Mouse (Mus musculus) heart, embryonic 10.5 days (tissue): ENCODE measurements at regions not wholly inside any gene's neighbourhood (a gene's known extent, or its start where the extent isn't known, plus 50 kb on each side); places are given as distances from the start of the nearest gene placed in this dataset.

Experiments
- DNase-seq: peaks from one replicate; pipeline ENCODE4 v3.0.0-alpha.2; 2017; ENCODE audit warnings: low spot score
- H3K27ac ChIP-seq: fragments of 300-500 bp; sonication (generic); 2 replicates; pipeline ENCODE4 v1.5.1; 2016; ENCODE audit warnings: mild to moderate bottlenecking
- H3K27me3 ChIP-seq: fragments of 300-500 bp; sonication (generic); 2 replicates; pipeline ENCODE4 v1.6.1; 2016; ENCODE audit warnings: mild to moderate bottlenecking; ENCODE audit not compliant: poor library complexity, insufficient read depth, severe bottlenecking
- H3K36me3 ChIP-seq: fragments of 300-500 bp; sonication (generic); 2 replicates; pipeline ENCODE4 v1.6.1; 2016; ENCODE audit warnings: mild to moderate bottlenecking, moderate library complexity
- H3K4me1 ChIP-seq: fragments of 300-500 bp; sonication (generic); 2 replicates; pipeline ENCODE4 v1.6.1; 2016; ENCODE audit warnings: mild to moderate bottlenecking
- H3K4me3 ChIP-seq: fragments of 300-500 bp; sonication (generic); 2 replicates; pipeline ENCODE4 v1.5.1; 2016; ENCODE audit warnings: mild to moderate bottlenecking, moderate library complexity
- H3K9me3 ChIP-seq: fragments of 300-500 bp; sonication (generic); 2 replicates; pipeline ENCODE4 v1.6.1; 2016; ENCODE audit warnings: mild to moderate bottlenecking, moderate library complexity
- WGBS: fragments of 180-500 bp; shearing (Covaris S2); methylation state at CpG from one replicate; pipeline ENCODE4 v1.1.7; 2016; 5-methylcytosine and 5-hydroxymethylcytosine counted together

DNA sequence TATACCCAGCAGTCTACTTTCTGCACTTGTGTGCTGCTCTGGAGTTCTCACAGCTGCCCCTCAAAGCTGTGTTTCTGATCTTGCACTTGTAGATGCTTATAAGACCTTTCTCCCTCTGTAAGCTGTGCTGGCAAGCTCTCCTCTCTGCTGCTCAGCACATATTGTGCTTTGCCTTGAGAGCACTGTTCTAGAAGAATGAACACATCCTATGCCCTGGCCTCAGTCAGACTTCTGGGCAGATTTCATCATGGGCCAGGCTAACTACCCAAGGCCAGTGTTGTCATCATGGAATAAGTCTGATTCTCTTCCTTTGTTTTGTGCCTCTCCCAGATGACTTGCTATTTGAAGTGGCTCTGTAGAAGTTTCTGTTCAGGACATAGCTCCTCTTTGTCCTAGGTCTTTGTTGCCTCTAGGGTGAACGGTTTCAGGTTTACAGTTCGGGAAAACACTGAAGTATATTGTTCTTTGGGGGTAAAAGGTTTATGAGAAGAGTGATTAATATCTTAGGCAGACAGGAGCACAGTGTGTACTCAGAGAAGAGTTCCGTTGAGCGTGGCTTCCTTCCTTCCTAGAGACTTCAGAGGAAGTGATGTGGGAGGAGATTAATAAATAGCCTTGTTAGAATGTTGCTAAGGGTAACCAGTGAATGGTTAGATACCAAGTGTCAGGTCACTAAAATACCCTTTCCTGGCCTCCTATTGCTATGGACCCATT is 70.8 kb downstream of the Pcdh18 start:
- no peak overlapping the region for H3K27ac ChIP-seq
- 63% methylated on average over 4 of the region's 4 CpGs for WGBS
- H3K4me1 ChIP-seq = no peaks in the 10 kb centered on the region
- H3K9me3 ChIP-seq = no peaks in the 10 kb centered on the region
- no peak for DNase-seq
- H3K36me3 ChIP-seq = no peaks in the 10 kb centered on the region
- H3K27me3 ChIP-seq = no peaks in the 10 kb centered on the region
- H3K4me3 ChIP-seq = no peak overlapping the region

DNA sequence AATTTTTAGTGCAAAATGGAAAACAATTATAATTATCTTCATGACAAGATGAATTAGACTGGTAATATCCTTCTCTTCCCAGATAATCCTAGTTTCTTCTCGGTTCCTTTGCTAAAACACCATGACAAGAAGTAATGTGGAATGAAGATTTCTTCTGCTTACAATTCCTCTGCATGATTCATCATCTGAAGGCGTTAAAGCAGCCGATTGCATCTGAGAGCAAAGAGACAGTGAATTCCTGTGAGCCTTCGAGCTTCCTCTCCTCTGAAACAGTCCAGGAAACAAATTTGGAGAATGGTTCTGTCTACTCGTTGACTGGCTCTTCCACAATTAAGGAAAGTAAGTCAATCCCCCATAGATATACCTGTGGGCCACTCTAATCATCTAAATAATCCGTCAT is 82.2 kb downstream of the Pcdh18 start:
- Histone ChIP-seq H3K36me3 (no peaks in the 10 kb centered on the region), H3K4me3 (no peak overlapping the region), H3K9me3 (no peaks in the 10 kb centered on the region), H3K27ac (no peak overlapping the region), H3K4me1 (no peaks in the 10 kb centered on the region), H3K27me3 (no peaks in the 10 kb centered on the region)
- 78% methylated on average over 6 of the region's 6 CpGs for WGBS
- no peak for DNase-seq

DNA sequence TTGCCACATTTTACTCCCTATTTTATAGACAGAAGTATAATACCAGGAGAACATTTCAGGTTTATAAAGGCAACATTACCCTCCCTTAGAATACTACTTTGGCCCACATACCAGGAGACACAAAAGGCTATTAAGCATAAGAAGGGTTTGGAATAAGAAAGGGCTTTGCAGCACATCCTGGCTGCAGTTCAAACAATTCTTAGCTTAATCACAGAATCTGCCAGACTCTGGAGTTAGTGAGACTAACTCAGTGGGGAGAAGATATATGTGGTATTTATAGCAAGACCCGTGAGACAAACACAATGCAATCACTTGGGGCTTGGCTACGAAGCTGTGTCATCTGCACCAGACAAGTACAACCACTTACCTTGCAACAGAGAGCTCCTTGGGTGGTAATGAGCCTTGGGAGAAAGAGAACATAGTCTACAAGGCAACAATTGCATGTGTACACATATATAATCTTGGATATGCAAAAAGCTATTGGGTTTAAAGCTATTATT is 84.4 kb downstream of the Pcdh18 start:
- H3K27ac ChIP-seq = no peak overlapping the region
- H3K9me3 ChIP-seq = no peaks in the 10 kb centered on the region
- no peak overlapping the region for H3K4me3 ChIP-seq
- no peaks in the 10 kb centered on the region for H3K4me1 ChIP-seq
- 36% methylated on average over 2 of the region's 2 CpGs for WGBS
- DNase-seq = no peak
- no peaks in the 10 kb centered on the region for H3K27me3 ChIP-seq
- no peaks in the 10 kb centered on the region for H3K36me3 ChIP-seq

DNA sequence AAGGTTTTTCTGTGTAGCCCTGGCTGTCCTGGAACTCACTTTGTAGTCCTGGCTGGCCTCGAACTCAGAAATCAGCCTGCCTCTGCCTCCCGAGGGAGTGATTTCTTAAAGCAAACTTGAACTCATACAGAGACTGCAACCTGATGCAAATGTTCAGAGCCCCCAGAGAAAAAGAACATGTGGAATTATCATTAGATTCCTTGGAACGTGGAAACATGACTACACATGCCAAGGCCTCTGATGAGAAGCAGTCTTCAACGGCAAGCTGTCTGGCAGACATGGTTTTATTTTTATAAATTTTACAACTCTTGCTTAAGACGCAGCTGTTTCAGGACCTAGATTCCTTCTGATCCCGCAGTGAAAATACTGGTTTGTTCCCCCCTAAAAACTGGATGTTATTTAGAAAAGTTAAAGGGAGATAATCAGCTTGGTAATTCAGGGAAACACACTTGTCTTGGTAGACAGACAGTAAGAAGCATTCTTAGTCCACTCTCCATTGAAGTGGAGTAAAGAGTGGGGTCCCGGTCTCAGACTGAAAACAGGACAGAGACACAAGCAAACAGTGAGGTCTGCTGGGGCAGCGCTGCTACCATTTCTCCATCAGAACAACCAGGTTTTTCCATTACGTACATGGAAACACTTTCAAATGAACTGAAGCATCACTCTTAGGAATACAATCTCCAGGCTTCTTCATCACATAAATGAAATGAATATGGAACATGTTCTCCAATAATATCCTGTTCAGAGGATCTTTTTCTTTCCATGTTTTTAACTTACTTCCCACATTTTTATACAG is 89.4 kb downstream of the Pcdh18 start:
- Histone ChIP-seq H3K4me3 (no peak overlapping the region), H3K27ac (no peak overlapping the region), H3K4me1 (no peaks in the 10 kb centered on the region), H3K36me3 (no peaks in the 10 kb centered on the region), H3K27me3 (no peaks in the 10 kb centered on the region), H3K9me3 (no peaks in the 10 kb centered on the region)
- no peak for DNase-seq
- WGBS = 85% methylated on average over 9 of the region's 9 CpGs

DNA sequence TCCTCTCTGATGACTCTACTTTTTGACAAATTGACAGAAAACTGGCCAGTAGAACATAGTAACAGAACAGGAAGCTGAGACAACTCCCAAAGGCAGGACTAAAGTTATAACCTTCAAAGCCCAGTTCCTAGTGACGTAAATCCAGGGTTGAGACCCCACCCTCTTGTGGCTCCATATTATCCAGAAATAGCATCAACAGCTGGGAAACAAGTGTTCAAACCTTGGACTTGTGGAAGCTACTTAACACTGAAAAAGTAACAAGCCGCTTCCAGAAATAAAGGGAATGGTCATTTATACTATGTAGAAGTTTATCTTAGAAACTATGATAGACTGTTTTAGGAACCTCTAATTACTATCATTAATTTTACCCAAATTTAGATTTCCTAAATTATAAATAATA is 90.6 kb downstream of the Pcdh18 start:
- Histone ChIP-seq H3K36me3 (no peaks in the 10 kb centered on the region), H3K27me3 (no peaks in the 10 kb centered on the region), H3K4me3 (no peak overlapping the region), H3K9me3 (no peaks in the 10 kb centered on the region), H3K27ac (no peak overlapping the region), H3K4me1 (no peaks in the 10 kb centered on the region)
- DNase-seq = no peak
- WGBS = 80% methylated on average over 2 of the region's 2 CpGs

DNA sequence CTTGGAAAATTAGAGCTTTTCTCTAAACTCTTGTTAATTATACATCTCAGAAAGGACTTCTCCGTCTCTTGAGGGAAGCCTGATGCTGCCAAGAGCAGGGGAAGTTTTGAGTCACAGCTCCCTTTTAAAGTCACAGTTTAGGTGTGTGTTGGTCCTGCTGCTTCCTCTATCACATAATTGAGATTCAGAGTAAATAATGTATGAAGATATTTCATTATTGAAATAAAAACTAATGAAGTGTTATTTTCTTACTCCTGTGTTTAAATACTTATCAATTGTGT is 108.3 kb downstream of the Pcdh18 start:
- Histone ChIP-seq H3K27me3 (no peaks in the 10 kb centered on the region), H3K9me3 (no peaks in the 10 kb centered on the region), H3K27ac (no peak overlapping the region), H3K4me1 (no peaks in the 10 kb centered on the region), H3K4me3 (no peak overlapping the region), H3K36me3 (no peaks in the 10 kb centered on the region)
- no peak for DNase-seq
- WGBS = 72% methylated on average over 1 of the region's 1 CpGs

DNA sequence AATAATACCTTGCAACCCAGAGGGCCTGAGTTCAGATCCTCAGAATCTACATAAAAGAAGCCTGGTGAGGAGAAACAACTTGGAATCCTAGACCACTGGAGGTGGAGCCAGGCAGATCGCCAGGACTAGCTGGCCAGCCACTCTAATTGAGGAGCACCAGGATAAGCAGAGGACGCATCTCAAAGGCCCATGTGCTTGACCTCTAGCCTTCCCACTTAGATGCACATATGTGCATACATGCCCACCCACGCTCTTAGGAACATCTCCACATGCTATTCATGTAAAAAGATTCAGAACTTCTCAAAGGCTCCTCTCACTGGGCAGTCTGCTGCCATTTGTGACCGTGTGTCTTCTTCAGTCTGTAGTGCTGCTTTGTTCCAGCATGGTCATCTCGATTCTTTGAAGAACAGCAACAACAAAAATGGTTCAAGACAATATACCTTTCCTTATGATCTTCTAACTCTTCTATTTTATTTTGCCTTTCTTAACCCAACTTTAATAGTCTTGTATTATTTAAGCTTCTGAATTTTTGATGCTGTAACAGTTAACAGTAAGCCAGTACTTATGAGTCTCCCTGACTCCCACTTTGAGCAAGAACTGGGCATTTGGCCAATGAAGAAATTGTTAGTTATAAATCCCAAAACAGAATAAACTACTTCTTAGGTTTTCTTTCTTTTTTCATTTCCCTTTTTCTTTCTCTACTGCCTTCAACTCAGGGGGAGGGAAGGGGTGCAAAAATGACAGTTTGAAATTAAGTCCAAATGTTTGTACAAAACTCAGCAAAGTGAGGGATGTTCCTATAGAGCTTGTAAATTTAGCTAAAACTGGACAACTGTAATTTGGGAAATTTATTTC is 108.9 kb downstream of the Pcdh18 start:
- Histone ChIP-seq H3K27ac (no peak overlapping the region), H3K4me3 (no peak overlapping the region), H3K9me3 (no peaks in the 10 kb centered on the region), H3K36me3 (no peaks in the 10 kb centered on the region), H3K4me1 (no peaks in the 10 kb centered on the region), H3K27me3 (no peaks in the 10 kb centered on the region)
- DNase-seq = no peak
- 76% methylated on average over 5 of the region's 5 CpGs for WGBS

DNA sequence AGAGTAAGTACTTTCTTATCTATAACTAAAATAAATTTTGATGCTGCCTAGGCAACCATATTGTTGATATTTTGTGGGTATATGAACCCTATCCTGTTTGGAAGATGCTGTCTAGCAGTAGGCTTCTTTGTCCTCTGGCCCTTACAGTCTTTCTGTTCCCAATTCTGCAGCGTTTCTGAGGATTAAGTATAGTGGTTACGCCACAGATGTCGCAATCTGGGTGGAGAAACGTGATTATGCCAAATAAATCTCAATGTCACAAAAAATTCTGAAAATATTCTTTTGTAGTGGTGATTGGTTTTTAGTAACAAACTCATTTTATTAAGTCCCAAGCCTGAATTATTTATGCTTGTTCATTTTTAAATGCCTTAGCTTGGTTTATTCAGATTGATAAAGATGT is 112.1 kb downstream of the Pcdh18 start:
- no peaks in the 10 kb centered on the region for H3K27me3 ChIP-seq
- peaks cover 6% of the 10 kb centered on the region; the same call in 1 of the 2 replicates for H3K4me1 ChIP-seq
- no peaks in the 10 kb centered on the region for H3K9me3 ChIP-seq
- H3K36me3 ChIP-seq = no peaks in the 10 kb centered on the region
- WGBS = 89% methylated on average over 4 of the region's 4 CpGs
- H3K4me3 ChIP-seq = no peak overlapping the region
- no peak overlapping the region for H3K27ac ChIP-seq
- no peak for DNase-seq

DNA sequence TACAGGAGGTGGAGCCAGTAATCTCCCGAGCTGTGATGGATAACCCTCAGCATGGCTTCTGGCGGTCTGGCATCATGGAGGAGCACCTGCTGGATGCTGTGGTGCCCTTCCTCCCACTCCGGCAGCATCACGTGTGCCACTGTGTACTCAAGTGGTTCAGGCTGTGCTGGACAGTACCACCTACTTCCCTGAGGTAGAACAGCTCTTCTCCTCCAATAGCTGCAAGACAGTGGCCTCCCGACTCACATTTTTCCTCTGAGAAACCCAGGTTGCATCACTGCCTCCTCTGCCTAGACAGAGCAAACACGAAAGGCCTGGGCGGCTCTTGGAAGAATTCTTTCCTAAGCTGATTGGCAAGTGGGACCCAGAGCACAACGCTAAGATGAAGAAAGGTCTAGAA is 113.3 kb downstream of the Pcdh18 start:
- H3K27me3 ChIP-seq = no peaks in the 10 kb centered on the region
- H3K4me3 ChIP-seq = no peak overlapping the region
- H3K27ac ChIP-seq = peak overlapping the region; percentile 69; the same call in 1 of the 2 replicates
- no peaks in the 10 kb centered on the region for H3K9me3 ChIP-seq
- DNase-seq = no peak
- no peaks in the 10 kb centered on the region for H3K36me3 ChIP-seq
- peaks cover 6% of the 10 kb centered on the region; the same call in 1 of the 2 replicates for H3K4me1 ChIP-seq
- 89% methylated on average over 8 of the region's 8 CpGs for WGBS

DNA sequence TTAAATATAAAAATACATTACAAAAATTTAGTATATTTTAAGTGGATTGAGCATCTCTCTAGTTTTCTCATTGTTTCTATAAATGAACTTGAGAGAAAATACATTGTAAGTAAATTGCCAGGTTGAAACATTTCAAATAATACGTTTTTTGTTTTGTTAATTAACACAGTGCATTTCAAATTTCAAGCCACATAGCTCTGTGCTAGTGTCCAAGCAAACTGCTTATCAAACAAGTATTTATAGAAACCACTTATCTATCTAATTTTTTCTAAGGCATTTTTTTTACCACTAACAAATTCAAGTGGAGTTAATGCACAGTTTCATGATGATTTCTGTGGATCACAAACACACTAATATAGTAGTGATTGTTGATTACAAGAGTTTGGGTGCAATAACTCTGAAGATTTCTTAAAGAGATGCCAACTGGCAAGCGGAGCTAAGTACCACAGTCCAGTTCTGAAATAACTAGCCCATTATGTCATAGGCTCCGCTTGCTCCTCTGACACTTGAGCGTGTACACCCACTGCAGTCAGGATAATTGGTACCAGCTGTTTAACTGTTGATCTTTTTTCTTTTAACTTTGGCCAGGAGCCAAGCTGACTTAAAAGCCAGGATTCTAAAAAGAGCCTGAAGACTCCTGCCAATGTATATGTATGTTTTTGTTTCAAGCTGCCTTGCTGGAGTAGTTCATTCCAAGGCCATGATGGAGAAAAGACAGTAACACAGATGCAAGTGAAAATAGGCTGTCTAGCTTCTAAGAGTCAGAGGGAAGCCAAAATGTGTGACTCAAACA is 115.0 kb downstream of the Pcdh18 start:
- Histone ChIP-seq H3K4me1 (peaks cover 6% of the 10 kb centered on the region; the same call in 1 of the 2 replicates), H3K4me3 (no peak overlapping the region), H3K9me3 (no peaks in the 10 kb centered on the region), H3K27ac (peak overlapping the region; percentile 67; the same call in 1 of the 2 replicates), H3K36me3 (no peaks in the 10 kb centered on the region), H3K27me3 (no peaks in the 10 kb centered on the region)
- WGBS = 26% methylated on average over 4 of the region's 4 CpGs
- DNase-seq = no peak

DNA sequence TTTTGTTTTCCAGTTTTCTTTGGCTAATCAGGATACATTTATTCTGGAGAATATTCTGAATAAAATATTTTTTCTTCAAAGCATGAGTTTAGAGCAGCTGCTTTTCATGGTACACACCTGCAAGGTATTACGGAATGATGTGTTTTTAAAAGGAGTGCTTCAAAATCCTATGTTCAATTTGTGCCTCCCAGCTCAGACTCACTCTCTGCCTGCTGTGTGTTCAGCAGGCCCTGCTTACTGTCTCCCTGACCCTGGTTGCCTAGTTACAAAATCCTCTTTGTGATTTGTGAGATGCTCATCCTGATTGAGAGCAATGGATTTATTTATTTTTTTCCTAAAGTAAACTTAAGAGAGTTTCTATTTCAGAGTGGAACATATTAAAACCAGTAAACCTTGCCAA is 115.7 kb downstream of the Pcdh18 start:
- no peaks in the 10 kb centered on the region for H3K9me3 ChIP-seq
- H3K36me3 ChIP-seq = no peaks in the 10 kb centered on the region
- H3K27ac ChIP-seq = peak overlapping the region; percentile 52; the same call in 1 of the 2 replicates
- no peak overlapping the region for H3K4me3 ChIP-seq
- peaks cover 6% of the 10 kb centered on the region; the same call in 1 of the 2 replicates for H3K4me1 ChIP-seq
- no peaks in the 10 kb centered on the region for H3K27me3 ChIP-seq
- WGBS = 77% methylated on average over 1 of the region's 1 CpGs
- no peak for DNase-seq

DNA sequence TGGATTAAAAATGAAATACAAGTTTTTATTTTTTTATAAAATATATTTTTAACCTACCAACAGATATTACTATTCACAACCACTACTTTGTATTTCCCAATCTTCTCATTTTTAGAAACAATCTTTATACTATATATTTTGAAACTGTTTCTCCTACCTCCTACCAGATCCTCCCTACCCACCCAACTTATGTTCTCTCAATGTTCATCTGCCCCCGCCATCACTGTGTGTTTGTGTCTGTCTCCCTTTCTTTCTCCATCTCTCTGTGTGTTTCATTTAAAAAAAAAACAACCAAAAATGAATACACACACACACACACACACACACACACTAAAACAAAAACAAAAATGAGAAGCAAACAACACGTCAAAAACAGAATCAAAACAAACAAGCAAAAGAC is 118.5 kb downstream of the Pcdh18 start:
- no peak for DNase-seq
- 85% methylated on average over 2 of the region's 2 CpGs for WGBS
- Histone ChIP-seq H3K27me3 (no peaks in the 10 kb centered on the region), H3K36me3 (no peaks in the 10 kb centered on the region), H3K4me1 (peaks cover 6% of the 10 kb centered on the region; the same call in 1 of the 2 replicates), H3K4me3 (no peak overlapping the region), H3K9me3 (no peaks in the 10 kb centered on the region), H3K27ac (no peak overlapping the region)
